Mouse (Mus musculus) kidney, adult 2 months (tissue): ENCODE measurements around the gene Adgrf1. TPM values are rescaled to one million over a fixed set of nuclear protein-coding genes. Genes with fewer than 3 reads are reported as not detected.
A peak's percentile ranks its signal among the peaks of the same experiment; 100 is the strongest.

Source experiments
- DNase-seq: peaks from one replicate; pipeline ENCODE4 v3.0.0; 2021
- H3K27ac ChIP-seq: fragments of 200-500 bp; 2 replicates; pipeline ENCODE4 v1.5.1; 2012; ENCODE audit warnings: low read depth, low read length, control low read depth, inconsistent platforms; ENCODE audit not compliant: insufficient read depth
- H3K27me3 ChIP-seq: fragments of 200-500 bp; replicated peaks from 2 replicates; pipeline ENCODE4 v1.6.1; 2012; ENCODE audit warnings: mild to moderate bottlenecking, moderate library complexity, low read length, inconsistent platforms; ENCODE audit not compliant: control insufficient read depth, insufficient read depth
- H3K36me3 ChIP-seq: fragments of 200-500 bp; 2 replicates; pipeline ENCODE4 v1.6.1; 2012; ENCODE audit warnings: mild to moderate bottlenecking, moderate library complexity, low read length, inconsistent platforms; ENCODE audit not compliant: control insufficient read depth, insufficient read depth
- H3K4me1 ChIP-seq: fragments of 200-500 bp; 2 replicates; pipeline ENCODE4 v1.6.1; 2011; ENCODE audit warnings: low read length; ENCODE audit not compliant: control insufficient read depth, insufficient read depth
- H3K4me3 ChIP-seq: fragments of 200-500 bp; 2 replicates; pipeline ENCODE4 v1.5.1; 2011; ENCODE audit warnings: mild to moderate bottlenecking, low read depth, low read length, control low read depth; ENCODE audit not compliant: insufficient read depth
- CTCF ChIP-seq: fragments of 200-500 bp; conservative IDR thresholded peaks from 2 replicates; pipeline ENCODE4 v1.5.1; 2011; ENCODE audit warnings: low read depth, mild to moderate bottlenecking, control low read depth, low read length, moderate library complexity, mixed read lengths; ENCODE audit not compliant: insufficient read depth, insufficient read length
- WGBS: fragments of 180-500 bp; shearing (Covaris S2); methylation state at CpG from one replicate; pipeline ENCODE4 v1.1.7; 2018; 5-methylcytosine and 5-hydroxymethylcytosine counted together
- polyA plus RNA-seq: library from polyadenylated mRNA; depleted of rRNA; stranded (reverse); fragments of >200 nt; gene quantifications from 2 replicates; pipeline ENCODE4 v1.2.3, GENCODE M21; 2012; rRNA removed

Adgrf1 gene
- polyA plus RNA-seq, 1 experiment, result 0.92 TPM

DNA sequence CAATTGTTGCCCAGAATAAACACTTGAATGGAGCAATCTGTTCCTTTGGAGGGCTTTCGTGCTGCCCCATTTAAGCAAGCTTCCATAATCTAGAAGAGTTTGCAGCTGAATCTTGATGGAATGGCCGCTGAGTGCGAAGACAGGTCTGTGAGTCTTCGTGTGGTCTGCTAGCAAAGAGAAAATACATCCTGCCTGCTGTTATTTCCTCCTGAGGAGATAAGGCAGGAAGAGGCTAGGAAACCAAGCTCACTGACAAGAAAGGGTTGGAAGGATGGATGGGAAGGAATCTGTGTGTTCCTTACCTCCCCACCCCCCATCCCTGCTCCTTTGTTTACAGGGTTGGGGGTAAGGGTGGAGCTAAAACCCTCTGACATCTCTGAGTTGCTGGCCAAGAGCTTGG, 103.9 kb downstream of the Adgrf1 start:
- no peak for TF ChIP-seq CTCF
- H3K4me1 ChIP-seq, result peaks cover 7% of the 10 kb centered on the region; the same call in 1 of the 2 replicates
- WGBS, result 69% methylated on average over 4 of the region's 4 CpGs
- no peak overlapping the region for H3K4me3 ChIP-seq
- H3K27ac ChIP-seq, result peak overlapping the region; percentile 34
- no peaks in the 10 kb centered on the region for H3K27me3 ChIP-seq
- peak; percentile 47 for DNase-seq
- no peaks in the 10 kb centered on the region for H3K36me3 ChIP-seq

Other genes starting within 250 kb of the Adgrf1 start
- 35.5 and 41.7 TPM in 2 replicates for gene Adgrf5, start 90.1 kb downstream of the Adgrf1 start, polyA plus RNA-seq
- 451 and 624 TPM in 2 replicates for gene Mep1a, start 232.5 kb downstream of the Adgrf1 start, polyA plus RNA-seq